Mouse (Mus musculus): ENCODE measurements around the gene Krt12. TPM values are rescaled to one million over a fixed set of nuclear protein-coding genes. Genes with fewer than 3 reads are reported as not detected.

The Krt12 gene
- polyA plus RNA-seq, 1 experiment from 2014 or later = 0.23 TPM

GRCm38 (mm10) chr11:99416902-99417301 lies 5.2 kb downstream of the Krt12 start:
- no peak overlapping the region for H3K4me3 ChIP-seq (ENCODE audit: low read depth, low read length)
- H3K9ac ChIP-seq (ENCODE audit: low read length) = no peak overlapping the region
- ATAC-seq = no peak
- no peaks in the 10 kb centered on the region for H3K4me1 ChIP-seq (ENCODE audit: control insufficient read depth, insufficient read depth, low read length)
- H3K27me3 ChIP-seq (replicated peaks; ENCODE audit: control insufficient read depth, insufficient read depth, low read length) = no peaks in the 10 kb centered on the region
- H3K4me2 ChIP-seq (ENCODE audit: low read length) = no peak overlapping the region
- DNase-seq (ENCODE audit: low spot score) = peak; percentile 33
- no peak overlapping the region for H3K27ac ChIP-seq (ENCODE audit: low read depth, low read length)
- no peaks in the 10 kb centered on the region for H3K36me3 ChIP-seq (ENCODE audit: control insufficient read depth, insufficient read depth, low read length)
- 75% methylated on average over 13 of the region's 13 CpGs for WGBS
- no peaks in the 10 kb centered on the region for H3K9me3 ChIP-seq (replicated peaks; ENCODE audit: control insufficient read depth, low read length)

- 91% methylated on average over 13 of the region's 13 CpGs for WGBS
- no peak overlapping the region for H3K27ac ChIP-seq (ENCODE audit: low read depth, low read length)
- DNase-seq (ENCODE audit: low spot score) (no peak), ATAC-seq (no peak)
- no peaks in the 10 kb centered on the region for H3K27me3 ChIP-seq (replicated peaks; ENCODE audit: control insufficient read depth, insufficient read depth, low read length)
- H3K4me2 ChIP-seq (ENCODE audit: low read length) = no peak overlapping the region
- H3K36me3 ChIP-seq (ENCODE audit: control insufficient read depth, insufficient read depth, low read length) = no peaks in the 10 kb centered on the region
- no peaks in the 10 kb centered on the region for H3K4me1 ChIP-seq (ENCODE audit: control insufficient read depth, insufficient read depth, low read length)
- H3K4me3 ChIP-seq (ENCODE audit: low read depth, low read length) = no peak overlapping the region
- no peaks in the 10 kb centered on the region for H3K9me3 ChIP-seq (replicated peaks; ENCODE audit: control insufficient read depth, low read length)
- no peak overlapping the region for H3K9ac ChIP-seq (ENCODE audit: low read length)
Observed at GRCm38 (mm10) chr11:99414463-99415147, 7.5 kb downstream of the Krt12 start.

- ATAC-seq = no peak
- Histone ChIP-seq H3K27ac (ENCODE audit: low read depth, low read length) (no peak overlapping the region), H3K27me3 (replicated peaks; ENCODE audit: control insufficient read depth, insufficient read depth, low read length) (no peaks in the 10 kb centered on the region), H3K9me3 (replicated peaks; ENCODE audit: control insufficient read depth, low read length) (no peaks in the 10 kb centered on the region), H3K36me3 (ENCODE audit: control insufficient read depth, insufficient read depth, low read length) (no peaks in the 10 kb centered on the region), H3K4me2 (ENCODE audit: low read length) (no peak overlapping the region), H3K4me3 (ENCODE audit: low read depth, low read length) (no peak overlapping the region), H3K9ac (ENCODE audit: low read length) (no peak overlapping the region), H3K4me1 (ENCODE audit: control insufficient read depth, insufficient read depth, low read length) (no peaks in the 10 kb centered on the region)
- peak; percentile 58 for DNase-seq (ENCODE audit: low spot score)
- whole genome bisulfite sequencing = 20% methylated on average over 6 of the region's 6 CpGs
Observed at GRCm38 (mm10) chr11:99413247-99413646, 8.8 kb downstream of the Krt12 start.

GRCm38 (mm10) chr11:99406186-99406585 lies 15.9 kb downstream of the Krt12 start:
- WGBS = 76% methylated on average over 10 of the region's 10 CpGs
- H3K27me3 ChIP-seq (replicated peaks; ENCODE audit: control insufficient read depth, insufficient read depth, low read length) = no peaks in the 10 kb centered on the region
- H3K4me1 ChIP-seq (ENCODE audit: control insufficient read depth, insufficient read depth, low read length) = no peaks in the 10 kb centered on the region
- no peak for ATAC-seq
- no peak overlapping the region for H3K4me2 ChIP-seq (ENCODE audit: low read length)
- H3K4me3 ChIP-seq (ENCODE audit: low read depth, low read length) = no peak overlapping the region
- H3K36me3 ChIP-seq (ENCODE audit: control insufficient read depth, insufficient read depth, low read length) = no peaks in the 10 kb centered on the region
- H3K9ac ChIP-seq (ENCODE audit: low read length) = no peak overlapping the region
- no peaks in the 10 kb centered on the region for H3K9me3 ChIP-seq (replicated peaks; ENCODE audit: control insufficient read depth, low read length)
- H3K27ac ChIP-seq (ENCODE audit: low read depth, low read length) = no peak overlapping the region
- DNase-seq (ENCODE audit: low spot score) = no peak

- no peaks in the 10 kb centered on the region for H3K4me1 ChIP-seq (ENCODE audit: control insufficient read depth, insufficient read depth, low read length)
- H3K4me2 ChIP-seq (ENCODE audit: low read length) = no peak overlapping the region
- H3K9me3 ChIP-seq (replicated peaks; ENCODE audit: control insufficient read depth, low read length) = no peaks in the 10 kb centered on the region
- H3K27ac ChIP-seq (ENCODE audit: low read depth, low read length) = no peak overlapping the region
- ATAC-seq = no peak
- no peaks in the 10 kb centered on the region for H3K36me3 ChIP-seq (ENCODE audit: control insufficient read depth, insufficient read depth, low read length)
- no peak overlapping the region for H3K9ac ChIP-seq (ENCODE audit: low read length)
- DNase-seq (ENCODE audit: low spot score) = no peak
- 87% methylated on average over 13 of the region's 13 CpGs for WGBS
- H3K4me3 ChIP-seq (ENCODE audit: low read depth, low read length) = no peak overlapping the region
- no peaks in the 10 kb centered on the region for H3K27me3 ChIP-seq (replicated peaks; ENCODE audit: control insufficient read depth, insufficient read depth, low read length)
Observed at GRCm38 (mm10) chr11:99399956-99400549, 22.0 kb downstream of the Krt12 start.

- ATAC-seq (no peak), DNase-seq (ENCODE audit: low spot score) (no peak)
- H3K4me2 ChIP-seq (ENCODE audit: low read length) = no peak overlapping the region
- H3K27ac ChIP-seq (ENCODE audit: low read depth, low read length) = no peak overlapping the region
- no peak overlapping the region for H3K4me3 ChIP-seq (ENCODE audit: low read depth, low read length)
- no peaks in the 10 kb centered on the region for H3K27me3 ChIP-seq (replicated peaks; ENCODE audit: control insufficient read depth, insufficient read depth, low read length)
- no peaks in the 10 kb centered on the region for H3K4me1 ChIP-seq (ENCODE audit: control insufficient read depth, insufficient read depth, low read length)
- H3K9ac ChIP-seq (ENCODE audit: low read length) = no peak overlapping the region
- H3K9me3 ChIP-seq (replicated peaks; ENCODE audit: control insufficient read depth, low read length) = no peaks in the 10 kb centered on the region
- no peaks in the 10 kb centered on the region for H3K36me3 ChIP-seq (ENCODE audit: control insufficient read depth, insufficient read depth, low read length)
- WGBS = 56% methylated on average over 8 of the region's 8 CpGs
Observed at GRCm38 (mm10) chr11:99398832-99399231, 23.2 kb downstream of the Krt12 start.

- 85% methylated on average over 3 of the region's 3 CpGs for whole genome bisulfite sequencing
- H3K27me3 ChIP-seq (replicated peaks; ENCODE audit: control insufficient read depth, insufficient read depth, low read length) = no peaks in the 10 kb centered on the region
- no peak for DNase-seq (ENCODE audit: low spot score)
- H3K36me3 ChIP-seq (ENCODE audit: control insufficient read depth, insufficient read depth, low read length) = no peaks in the 10 kb centered on the region
- no peak overlapping the region for H3K27ac ChIP-seq (ENCODE audit: low read depth, low read length)
- no peak for ATAC-seq
- no peak overlapping the region for H3K4me3 ChIP-seq (ENCODE audit: low read depth, low read length)
- no peak overlapping the region for H3K4me2 ChIP-seq (ENCODE audit: low read length)
- H3K9me3 ChIP-seq (replicated peaks; ENCODE audit: control insufficient read depth, low read length) = no peaks in the 10 kb centered on the region
- H3K4me1 ChIP-seq (ENCODE audit: control insufficient read depth, insufficient read depth, low read length) = no peaks in the 10 kb centered on the region
- no peak overlapping the region for H3K9ac ChIP-seq (ENCODE audit: low read length)
Observed at GRCm38 (mm10) chr11:99398084-99398483, 24.0 kb downstream of the Krt12 start.

- H3K36me3 ChIP-seq (ENCODE audit: control insufficient read depth, insufficient read depth, low read length) = no peaks in the 10 kb centered on the region
- no peaks in the 10 kb centered on the region for H3K9me3 ChIP-seq (replicated peaks; ENCODE audit: control insufficient read depth, low read length)
- no peak overlapping the region for H3K4me3 ChIP-seq (ENCODE audit: low read depth, low read length)
- H3K4me1 ChIP-seq (ENCODE audit: control insufficient read depth, insufficient read depth, low read length) = no peaks in the 10 kb centered on the region
- no peak for DNase-seq (ENCODE audit: low spot score)
- ATAC-seq = no peak
- 34% methylated on average over 2 of the region's 2 CpGs for WGBS
- no peak overlapping the region for H3K27ac ChIP-seq (ENCODE audit: low read depth, low read length)
- H3K9ac ChIP-seq (ENCODE audit: low read length) = no peak overlapping the region
- no peaks in the 10 kb centered on the region for H3K27me3 ChIP-seq (replicated peaks; ENCODE audit: control insufficient read depth, insufficient read depth, low read length)
- H3K4me2 ChIP-seq (ENCODE audit: low read length) = no peak overlapping the region
Observed at GRCm38 (mm10) chr11:99396661-99397060, 25.4 kb downstream of the Krt12 start.

- no peak for ATAC-seq
- no peak overlapping the region for H3K9ac ChIP-seq (ENCODE audit: low read length)
Observed at GRCm38 (mm10) chr11:99396034-99396433, 26.0 kb downstream of the Krt12 start.

More at GRCm38 (mm10) chr11:99396034-99396433, 26.0 kb downstream of the Krt12 start:
- Histone ChIP-seq H3K36me3 (ENCODE audit: control insufficient read depth, insufficient read depth, low read length) (no peaks in the 10 kb centered on the region), H3K27ac (ENCODE audit: low read depth, low read length) (no peak overlapping the region), H3K4me1 (ENCODE audit: control insufficient read depth, insufficient read depth, low read length) (no peaks in the 10 kb centered on the region), H3K4me3 (ENCODE audit: low read depth, low read length) (no peak overlapping the region), H3K9me3 (replicated peaks; ENCODE audit: control insufficient read depth, low read length) (no peaks in the 10 kb centered on the region), H3K4me2 (ENCODE audit: low read length) (no peak overlapping the region), H3K27me3 (replicated peaks; ENCODE audit: control insufficient read depth, insufficient read depth, low read length) (no peaks in the 10 kb centered on the region)
- peak; percentile 16 for DNase-seq (ENCODE audit: low spot score)
- 4% methylated on average over 3 of the region's 3 CpGs for whole genome bisulfite sequencing

All from forebrain, embryonic 14.5 days (tissue).